Mouse (Mus musculus): Measurements from ENCODE around the gene Hspa12a. TPM values are rescaled to one million over a fixed set of nuclear protein-coding genes. Genes with fewer than 3 reads are reported as not detected.

Hspa12a gene
- polyA plus RNA-seq, 1 experiment from 2014 or later, result 4.8 TPM

DNA sequence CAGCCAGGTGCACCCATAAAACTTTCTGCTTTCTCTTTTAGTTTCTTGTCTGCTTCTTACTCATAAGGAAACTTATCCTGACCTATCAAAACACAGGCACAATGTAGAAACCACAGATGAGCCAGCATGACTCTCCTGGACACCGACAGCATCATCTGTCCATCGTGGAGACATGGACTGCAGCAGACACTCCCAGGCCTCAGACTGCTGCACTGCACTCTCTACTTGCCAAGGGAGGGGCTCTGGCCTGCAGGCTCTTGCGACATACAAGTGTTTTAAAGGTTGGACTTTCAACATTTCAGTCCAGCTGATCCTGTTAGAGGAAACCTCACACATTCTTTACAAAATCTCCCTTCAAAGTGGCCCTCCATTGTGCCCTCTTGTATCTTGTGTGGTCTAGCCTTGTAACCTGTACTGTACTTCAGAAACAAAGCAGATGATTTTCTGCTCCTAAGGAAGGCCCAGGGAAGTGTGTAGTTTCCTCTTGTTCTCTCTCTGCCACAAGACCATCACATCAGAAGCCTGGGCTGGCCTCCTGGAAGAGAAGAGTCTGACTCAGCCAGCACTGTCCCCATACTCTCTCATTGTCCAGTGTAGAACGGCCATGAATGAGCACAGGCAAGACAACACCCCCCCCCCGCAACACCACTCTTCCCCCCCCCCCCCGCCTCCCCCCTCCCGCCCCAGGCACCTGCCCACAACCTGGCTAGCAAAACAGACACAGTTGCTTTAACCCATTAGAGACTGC lies 92.6 kb downstream of the Hspa12a start:
- Histone ChIP-seq H3K27me3 (replicated peaks; ENCODE audit: control insufficient read depth, insufficient read depth, low read length) (no peaks in the 10 kb centered on the region), H3K36me3 (ENCODE audit: control insufficient read depth, insufficient read depth, low read length) (no peaks in the 10 kb centered on the region), H3K4me1 (replicated peaks; ENCODE audit: control insufficient read depth, insufficient read depth, low read length) (peaks cover 10% of the 10 kb centered on the region), H3K4me3 (ENCODE audit: low read depth, low read length) (no peak overlapping the region), H3K9ac (ENCODE audit: low read length) (no peak overlapping the region), H3K4me2 (ENCODE audit: low read length) (no peak overlapping the region), H3K9me3 (ENCODE audit: control insufficient read depth, low read length) (no peaks in the 10 kb centered on the region), H3K27ac (ENCODE audit: low read depth) (no peak overlapping the region)
- ATAC-seq (replicated peaks; ENCODE audit: low FRiP score, low TSS enrichment, low read depth), result no peak
- DNase-seq (ENCODE audit: low spot score), result no peak
- WGBS, result 53% methylated on average over 5 of the region's 7 CpGs

GRCm38 (mm10) chr19:58849333-58850131 lies 93.9 kb downstream of the Hspa12a start:
- Histone ChIP-seq H3K9ac (ENCODE audit: low read length) (no peak overlapping the region), H3K27me3 (replicated peaks; ENCODE audit: control insufficient read depth, insufficient read depth, low read length) (no peaks in the 10 kb centered on the region), H3K27ac (ENCODE audit: low read depth) (no peak overlapping the region), H3K9me3 (ENCODE audit: control insufficient read depth, low read length) (no peaks in the 10 kb centered on the region), H3K36me3 (ENCODE audit: control insufficient read depth, insufficient read depth, low read length) (no peaks in the 10 kb centered on the region), H3K4me2 (ENCODE audit: low read length) (no peak overlapping the region), H3K4me1 (replicated peaks; ENCODE audit: control insufficient read depth, insufficient read depth, low read length) (peaks cover 10% of the 10 kb centered on the region), H3K4me3 (ENCODE audit: low read depth, low read length) (no peak overlapping the region)
- DNase-seq (ENCODE audit: low spot score) (no peak), ATAC-seq (replicated peaks; ENCODE audit: low FRiP score, low TSS enrichment, low read depth) (no peak)
- WGBS, result 59% methylated on average over 13 of the region's 13 CpGs

- ATAC-seq (replicated peaks; ENCODE audit: low FRiP score, low TSS enrichment, low read depth) (no peak), DNase-seq (ENCODE audit: low spot score) (no peak)
- Histone ChIP-seq H3K9me3 (ENCODE audit: control insufficient read depth, low read length) (no peaks in the 10 kb centered on the region), H3K36me3 (ENCODE audit: control insufficient read depth, insufficient read depth, low read length) (no peaks in the 10 kb centered on the region), H3K9ac (ENCODE audit: low read length) (no peak overlapping the region), H3K4me1 (replicated peaks; ENCODE audit: control insufficient read depth, insufficient read depth, low read length) (peaks cover 7% of the 10 kb centered on the region; the same call in 1 of the 2 replicates), H3K4me2 (ENCODE audit: low read length) (no peak overlapping the region), H3K27ac (ENCODE audit: low read depth) (no peak overlapping the region), H3K27me3 (replicated peaks; ENCODE audit: control insufficient read depth, insufficient read depth, low read length) (no peaks in the 10 kb centered on the region), H3K4me3 (ENCODE audit: low read depth, low read length) (no peak overlapping the region)
- 86% methylated on average over 3 of the region's 3 CpGs for WGBS
These were observed 99.8 kb downstream of the Hspa12a start for GRCm38 (mm10) chr19:58843606-58844005.

- H3K27ac ChIP-seq (ENCODE audit: low read depth), result no peak overlapping the region
- 71% methylated on average over 5 of the region's 5 CpGs for WGBS
- peaks cover 7% of the 10 kb centered on the region; the same call in 1 of the 2 replicates for H3K4me1 ChIP-seq (replicated peaks; ENCODE audit: control insufficient read depth, insufficient read depth, low read length)
- H3K36me3 ChIP-seq (ENCODE audit: control insufficient read depth, insufficient read depth, low read length), result no peaks in the 10 kb centered on the region
- H3K9me3 ChIP-seq (ENCODE audit: control insufficient read depth, low read length), result no peaks in the 10 kb centered on the region
- H3K27me3 ChIP-seq (replicated peaks; ENCODE audit: control insufficient read depth, insufficient read depth, low read length), result no peaks in the 10 kb centered on the region
- no peak overlapping the region for H3K4me3 ChIP-seq (ENCODE audit: low read depth, low read length)
- no peak overlapping the region for H3K4me2 ChIP-seq (ENCODE audit: low read length)
- ATAC-seq (replicated peaks; ENCODE audit: low FRiP score, low TSS enrichment, low read depth) (no peak), DNase-seq (ENCODE audit: low spot score) (no peak)
- H3K9ac ChIP-seq (ENCODE audit: low read length), result no peak overlapping the region
These were observed 102.7 kb downstream of the Hspa12a start for GRCm38 (mm10) chr19:58840721-58841271.

- Histone ChIP-seq H3K36me3 (ENCODE audit: control insufficient read depth, insufficient read depth, low read length) (no peaks in the 10 kb centered on the region), H3K27me3 (replicated peaks; ENCODE audit: control insufficient read depth, insufficient read depth, low read length) (no peaks in the 10 kb centered on the region), H3K4me3 (ENCODE audit: low read depth, low read length) (no peak overlapping the region), H3K9ac (ENCODE audit: low read length) (no peak overlapping the region), H3K9me3 (ENCODE audit: control insufficient read depth, low read length) (no peaks in the 10 kb centered on the region), H3K27ac (ENCODE audit: low read depth) (no peak overlapping the region), H3K4me1 (replicated peaks; ENCODE audit: control insufficient read depth, insufficient read depth, low read length) (peaks cover 7% of the 10 kb centered on the region; the same call in 1 of the 2 replicates), H3K4me2 (ENCODE audit: low read length) (no peak overlapping the region)
- DNase-seq (ENCODE audit: low spot score), result no peak
- ATAC-seq (replicated peaks; ENCODE audit: low FRiP score, low TSS enrichment, low read depth), result no peak
- WGBS, result 78% methylated on average over 4 of the region's 4 CpGs
These were observed 103.6 kb downstream of the Hspa12a start for GRCm38 (mm10) chr19:58839806-58840205.

DNA sequence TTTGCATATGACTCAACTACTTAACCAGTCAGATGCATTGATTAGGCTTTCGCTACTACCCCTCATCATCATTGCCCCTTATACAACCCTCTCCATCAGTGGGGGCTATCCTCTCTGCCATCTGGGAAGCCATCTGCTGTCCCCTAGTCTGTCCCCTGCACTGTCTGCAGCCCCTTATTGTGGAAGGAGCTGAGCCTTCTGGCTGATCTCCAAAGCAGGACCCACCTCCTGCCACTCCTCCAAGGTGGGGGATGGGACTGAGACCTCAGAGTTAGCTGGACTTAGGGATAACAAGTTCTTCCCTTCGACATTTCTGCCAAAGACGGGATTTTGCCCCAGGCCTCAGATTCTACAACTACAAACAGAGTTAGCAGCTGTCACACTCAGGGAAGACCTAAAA lies 104.1 kb downstream of the Hspa12a start:
- DNase-seq (ENCODE audit: low spot score) (no peak), ATAC-seq (replicated peaks; ENCODE audit: low FRiP score, low TSS enrichment, low read depth) (no peak)
- no peak overlapping the region for H3K27ac ChIP-seq (ENCODE audit: low read depth)
- no peaks in the 10 kb centered on the region for H3K27me3 ChIP-seq (replicated peaks; ENCODE audit: control insufficient read depth, insufficient read depth, low read length)
- H3K4me1 ChIP-seq (replicated peaks; ENCODE audit: control insufficient read depth, insufficient read depth, low read length), result peaks cover 7% of the 10 kb centered on the region; the same call in 1 of the 2 replicates
- WGBS, result 76% methylated on average over 3 of the region's 3 CpGs
- H3K9me3 ChIP-seq (ENCODE audit: control insufficient read depth, low read length), result no peaks in the 10 kb centered on the region
- H3K36me3 ChIP-seq (ENCODE audit: control insufficient read depth, insufficient read depth, low read length), result no peaks in the 10 kb centered on the region
- no peak overlapping the region for H3K4me3 ChIP-seq (ENCODE audit: low read depth, low read length)
- no peak overlapping the region for H3K9ac ChIP-seq (ENCODE audit: low read length)
- no peak overlapping the region for H3K4me2 ChIP-seq (ENCODE audit: low read length)

GRCm38 (mm10) chr19:58838706-58839105 lies 104.7 kb downstream of the Hspa12a start:
- Histone ChIP-seq H3K27me3 (replicated peaks; ENCODE audit: control insufficient read depth, insufficient read depth, low read length) (no peaks in the 10 kb centered on the region), H3K36me3 (ENCODE audit: control insufficient read depth, insufficient read depth, low read length) (no peaks in the 10 kb centered on the region), H3K4me1 (replicated peaks; ENCODE audit: control insufficient read depth, insufficient read depth, low read length) (peaks cover 7% of the 10 kb centered on the region; the same call in 1 of the 2 replicates), H3K27ac (ENCODE audit: low read depth) (no peak overlapping the region), H3K9me3 (ENCODE audit: control insufficient read depth, low read length) (no peaks in the 10 kb centered on the region), H3K4me3 (ENCODE audit: low read depth, low read length) (no peak overlapping the region), H3K4me2 (ENCODE audit: low read length) (no peak overlapping the region), H3K9ac (ENCODE audit: low read length) (no peak overlapping the region)
- no peak for ATAC-seq (replicated peaks; ENCODE audit: low FRiP score, low TSS enrichment, low read depth)
- 60% methylated on average over 9 of the region's 9 CpGs for WGBS
- DNase-seq (ENCODE audit: low spot score), result no peak

DNA sequence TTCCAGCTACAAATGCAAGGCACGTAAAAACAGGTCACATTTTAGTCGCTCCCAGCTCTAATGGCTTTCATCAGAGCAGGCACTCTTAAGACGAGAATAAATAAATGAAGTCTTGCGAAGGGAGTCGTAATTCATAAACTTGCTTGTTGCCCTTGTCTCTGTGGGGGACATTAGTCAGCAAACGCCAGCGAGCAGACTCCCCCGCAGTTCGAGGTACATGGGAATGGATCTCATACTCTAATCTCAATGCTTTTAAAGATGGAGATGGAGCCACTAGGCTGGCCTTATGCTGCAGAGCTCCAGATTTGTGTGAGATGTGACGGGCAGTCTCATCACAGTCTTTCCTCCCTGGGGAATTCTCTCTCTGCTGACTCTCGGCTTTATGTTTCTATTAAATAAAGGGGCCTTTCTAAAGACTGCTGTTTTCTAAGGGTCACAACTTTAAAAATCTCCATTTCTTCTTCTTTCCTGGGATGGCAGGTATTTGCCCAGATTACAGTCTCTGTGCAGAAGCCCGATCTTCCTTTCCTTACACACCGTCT lies 109.7 kb downstream of the Hspa12a start:
- 41% methylated on average over 13 of the region's 13 CpGs for WGBS
- ATAC-seq (replicated peaks; ENCODE audit: low FRiP score, low TSS enrichment, low read depth), result no peak
- no peak overlapping the region for H3K4me2 ChIP-seq (ENCODE audit: low read length)

More for the DNA sequence above, 109.7 kb downstream of the Hspa12a start:
- Histone ChIP-seq H3K4me3 (ENCODE audit: low read depth, low read length) (no peak overlapping the region), H3K9ac (ENCODE audit: low read length) (no peak overlapping the region), H3K27ac (ENCODE audit: low read depth) (no peak overlapping the region), H3K36me3 (ENCODE audit: control insufficient read depth, insufficient read depth, low read length) (no peaks in the 10 kb centered on the region), H3K9me3 (ENCODE audit: control insufficient read depth, low read length) (no peaks in the 10 kb centered on the region), H3K4me1 (replicated peaks; ENCODE audit: control insufficient read depth, insufficient read depth, low read length) (peaks cover 6% of the 10 kb centered on the region; the same call in 1 of the 2 replicates), H3K27me3 (replicated peaks; ENCODE audit: control insufficient read depth, insufficient read depth, low read length) (no peaks in the 10 kb centered on the region)
- DNase-seq (ENCODE audit: low spot score), result no peak

All from intestine, embryonic 14.5 days (tissue).